Mouse (Mus musculus): ENCODE measurements around the gene Rabgap1l.

Gene Rabgap1l

DNA sequence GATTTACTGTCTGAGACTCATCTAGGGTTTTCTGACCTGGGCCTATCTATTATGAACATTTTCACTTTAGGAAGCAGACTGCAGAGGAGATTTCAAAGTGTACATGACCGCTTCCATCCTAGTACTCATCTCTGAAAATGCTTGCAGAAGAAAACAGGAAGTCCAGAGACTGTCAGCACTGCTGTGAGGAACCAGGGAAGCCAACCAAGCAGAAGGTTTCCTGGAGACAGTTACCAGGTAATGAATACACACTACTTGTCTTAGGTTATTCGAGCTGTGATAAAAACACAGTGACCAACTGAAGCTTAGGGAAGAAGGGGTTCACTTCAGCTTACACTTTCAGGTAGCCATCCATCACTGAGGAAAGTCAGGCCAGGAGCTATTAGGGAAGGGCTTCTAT lies 547.1 kb downstream of the Rabgap1l start:
- peak; percentile 69 for DNase-seq (ENCODE audit: low read depth, low spot score)

DNA sequence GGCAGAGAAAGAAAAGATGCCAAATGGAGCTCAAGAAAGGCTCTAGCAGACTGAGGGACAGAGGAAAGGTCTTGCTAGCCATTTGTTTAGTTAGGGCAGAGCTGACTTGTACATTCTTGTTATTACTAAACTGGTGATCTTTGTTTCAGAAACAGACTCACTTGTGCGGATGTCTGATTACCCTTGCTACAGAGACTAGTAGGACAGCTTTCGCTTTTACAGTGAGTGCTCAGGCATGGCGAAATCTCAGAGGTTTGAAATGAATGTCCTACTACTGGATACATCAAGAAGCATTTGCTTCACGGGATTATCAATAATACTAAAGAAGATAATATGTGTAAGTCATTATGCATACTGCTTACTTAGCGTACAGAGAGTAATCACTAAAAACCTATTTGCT lies 548.3 kb downstream of the Rabgap1l start:
- DNase-seq (ENCODE audit: low read depth, low spot score), result no peak

DNA sequence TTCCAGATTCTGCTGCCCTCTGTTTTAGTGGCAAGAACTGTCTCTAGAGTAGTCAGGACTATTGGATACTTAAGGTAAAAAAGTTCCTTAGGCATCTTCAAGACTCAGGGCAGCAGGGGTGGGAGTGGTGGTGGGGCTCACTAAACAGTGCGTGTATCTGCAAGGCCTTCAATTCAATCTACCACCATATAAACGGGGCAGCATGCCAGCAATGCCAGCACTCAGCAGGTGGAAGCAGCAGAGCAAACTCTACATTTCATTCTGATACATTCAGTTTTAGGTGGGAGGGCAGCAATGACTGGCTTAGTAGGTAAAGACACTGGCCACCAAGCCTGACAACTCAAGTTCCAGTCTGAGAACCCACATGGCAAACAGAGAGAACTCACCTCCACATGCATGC lies 552.9 kb downstream of the Rabgap1l start:
- no peak for DNase-seq (ENCODE audit: low read depth, low spot score)

DNA sequence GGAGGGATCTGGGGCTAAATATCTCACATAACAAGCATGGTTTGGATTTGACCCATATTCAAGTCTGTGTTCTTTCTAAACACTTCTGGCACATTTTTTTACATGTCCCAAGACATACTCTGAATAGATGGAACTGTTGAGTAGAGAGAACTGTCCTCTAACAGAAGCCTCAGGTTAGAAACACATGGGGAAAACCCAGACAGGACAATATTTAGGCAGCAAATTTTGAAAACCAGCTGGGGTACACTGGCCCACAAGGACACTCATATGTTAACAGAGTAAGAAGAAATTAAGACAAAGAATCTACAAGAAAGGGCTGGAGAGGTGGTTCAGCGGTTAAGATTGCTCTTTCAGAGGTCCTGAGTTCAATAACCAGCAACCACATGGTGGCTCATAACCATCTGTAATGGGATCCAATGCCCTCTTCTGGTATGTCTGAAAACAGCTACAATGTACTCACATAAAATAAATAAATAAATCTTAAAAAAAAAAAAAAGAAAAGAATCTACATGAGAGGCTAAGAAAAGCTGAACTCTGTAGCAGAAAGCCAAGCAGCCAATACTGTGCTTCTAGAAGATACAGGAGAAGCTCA lies 554.1 kb downstream of the Rabgap1l start:
- no peak for DNase-seq (ENCODE audit: low read depth, low spot score)

DNA sequence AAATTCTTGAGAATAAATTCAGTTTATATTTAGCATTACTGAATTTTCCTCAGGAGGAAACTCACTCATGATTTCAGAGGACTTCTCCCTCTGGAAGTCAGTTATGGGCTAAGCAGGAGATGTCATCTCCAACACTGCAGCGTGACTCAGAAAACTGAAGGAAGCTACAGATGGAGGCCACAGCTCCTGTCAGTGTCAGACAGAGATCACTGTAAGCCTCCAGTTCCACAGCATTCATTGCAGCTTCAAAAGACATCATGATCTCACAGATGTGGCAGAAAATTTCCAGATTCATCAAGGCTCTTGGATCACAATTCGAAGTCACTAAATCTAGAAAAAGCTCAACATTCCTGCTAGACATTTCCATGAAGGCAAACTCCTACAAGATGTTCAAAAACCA lies 555.0 kb downstream of the Rabgap1l start:
- DNase-seq (ENCODE audit: low read depth, low spot score), result no peak

DNA sequence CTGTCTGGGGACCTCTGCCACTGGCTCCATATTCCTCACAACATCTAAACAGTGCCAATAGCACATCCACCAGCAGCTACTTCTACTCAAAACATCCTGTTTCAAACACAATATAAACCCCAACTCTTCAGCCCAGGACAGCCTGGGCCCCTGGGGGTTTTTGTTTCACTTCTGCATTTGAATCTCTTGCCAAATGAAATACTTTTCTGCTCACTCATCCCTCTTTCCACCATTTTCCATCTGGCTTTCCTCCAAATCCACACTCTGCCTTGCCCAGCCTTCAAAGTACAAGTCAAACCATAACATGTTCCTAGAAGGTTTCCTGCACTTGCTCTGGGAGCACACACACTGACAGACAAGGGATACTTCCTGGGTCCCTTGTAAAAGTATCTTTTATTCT lies 559.1 kb downstream of the Rabgap1l start:
- DNase-seq (ENCODE audit: low read depth, low spot score), result peak; percentile 90

DNA sequence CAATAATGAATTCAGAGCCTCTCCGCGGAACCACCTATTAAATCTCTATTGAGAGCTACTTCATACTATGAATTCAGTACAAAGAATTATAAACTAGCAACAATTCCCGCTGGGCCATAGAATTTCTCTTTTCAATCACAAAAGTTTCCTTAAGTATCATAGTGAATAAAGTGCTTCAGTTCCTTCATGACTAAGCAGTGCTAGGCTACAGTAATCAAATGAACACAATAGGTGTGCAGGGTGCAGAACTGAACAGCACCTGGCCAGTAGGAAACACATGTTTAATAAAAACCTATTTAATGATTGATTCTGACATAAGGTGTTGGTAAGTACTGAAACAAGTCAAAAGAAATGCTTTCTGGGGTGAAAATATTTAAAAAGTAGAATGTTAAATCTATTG lies 560.9 kb downstream of the Rabgap1l start:
- DNase-seq (ENCODE audit: low read depth, low spot score), result no peak

DNA sequence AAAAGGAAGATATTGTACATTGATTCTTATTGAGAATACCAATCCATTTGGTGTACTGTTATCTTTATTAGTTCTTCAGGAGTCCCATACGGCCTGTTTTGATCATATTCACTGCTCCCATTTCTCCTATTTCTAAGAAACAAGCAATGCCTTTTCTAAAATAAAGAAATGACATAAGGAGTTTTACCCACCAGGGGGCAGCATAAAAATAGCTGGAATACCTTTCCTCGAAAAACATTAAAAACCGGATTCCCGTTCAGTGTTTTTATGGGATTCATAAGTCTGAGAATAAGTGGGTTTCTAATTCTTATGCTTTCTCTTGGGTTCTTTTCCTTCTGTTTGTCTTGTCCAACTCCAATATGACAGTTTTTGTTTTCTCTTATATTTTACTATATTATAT lies 562.0 kb downstream of the Rabgap1l start:
- DNase-seq (ENCODE audit: low read depth, low spot score), result peak; percentile 39

DNA sequence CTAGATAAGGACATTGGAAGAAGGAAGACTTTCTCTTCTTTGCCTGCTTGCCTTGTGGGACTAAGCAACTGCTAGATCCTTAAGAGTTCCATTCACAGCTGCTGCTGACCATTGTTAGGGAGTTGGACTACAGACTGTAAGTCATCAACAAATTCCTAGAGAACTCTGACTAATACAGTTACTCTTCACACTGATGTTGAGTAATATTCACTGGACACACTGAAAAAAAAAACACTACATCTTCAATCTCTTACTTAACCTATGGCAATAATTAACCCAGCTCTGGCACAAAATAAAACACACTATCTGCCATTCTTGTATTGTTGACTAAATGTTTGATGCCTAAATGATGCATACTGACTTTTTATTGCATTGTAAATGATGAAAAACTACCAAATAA lies 565.2 kb downstream of the Rabgap1l start:
- DNase-seq (ENCODE audit: low read depth, low spot score), result no peak

DNA sequence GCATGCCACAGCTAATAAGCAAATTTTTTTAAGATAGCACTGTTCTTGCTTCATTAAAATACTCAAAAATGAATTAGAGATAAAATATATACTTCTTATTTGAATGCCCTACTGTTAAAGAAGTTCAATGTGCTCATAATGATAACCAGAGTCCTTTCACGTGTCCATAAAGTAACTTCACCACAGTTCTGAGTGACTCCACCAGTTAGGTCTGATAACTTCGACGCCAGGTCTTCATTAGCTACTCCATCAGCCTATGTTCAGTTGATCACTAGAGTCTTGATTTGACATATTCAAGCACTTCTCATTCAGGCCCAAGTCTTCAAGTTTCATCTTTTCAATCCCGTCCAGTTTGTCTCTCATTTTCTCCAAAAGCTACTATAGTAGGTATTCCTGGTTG lies 565.8 kb downstream of the Rabgap1l start:
- DNase-seq (ENCODE audit: low read depth, low spot score), result no peak

DNA sequence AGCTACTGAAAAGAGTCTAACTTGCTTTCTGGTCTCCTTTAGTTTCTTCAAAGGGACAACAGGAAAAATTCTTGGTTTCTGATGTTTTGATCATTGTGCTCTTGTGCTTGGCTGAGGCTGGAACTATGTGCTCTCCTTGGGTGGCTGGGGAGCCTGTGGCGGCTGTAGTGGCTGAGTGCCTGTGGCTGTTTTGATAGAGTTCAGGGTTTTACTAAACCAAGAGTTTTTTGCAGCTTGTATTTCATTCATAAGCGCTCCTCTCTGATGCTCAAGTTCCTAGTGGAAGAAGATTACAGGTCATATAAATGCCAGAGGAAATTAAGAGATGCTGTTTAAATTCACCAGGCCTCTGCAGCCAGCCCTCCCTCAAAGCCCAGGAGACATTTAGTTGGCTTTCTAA lies 568.9 kb downstream of the Rabgap1l start:
- DNase-seq (ENCODE audit: low read depth, low spot score), result no peak

DNA sequence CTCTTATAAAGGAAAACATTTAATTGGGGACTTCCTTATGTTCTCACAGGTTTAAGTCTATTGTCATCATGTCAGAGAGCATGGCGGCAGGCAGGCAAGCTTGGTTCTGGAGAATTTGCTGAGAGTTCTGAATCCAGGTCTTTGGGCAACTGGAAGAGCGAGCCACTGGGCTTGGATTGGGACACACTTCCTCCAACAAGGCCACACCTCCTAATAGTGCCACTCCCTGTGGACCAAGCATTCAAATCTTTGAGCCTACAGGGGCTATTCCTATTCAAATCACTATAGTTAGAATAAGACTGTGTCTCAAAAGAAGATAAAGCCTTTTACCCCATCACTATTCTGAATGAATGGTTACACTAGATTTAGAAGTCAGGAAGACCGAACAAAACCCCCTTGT lies 575.1 kb downstream of the Rabgap1l start:
- DNase-seq (ENCODE audit: low read depth, low spot score), result no peak

DNA sequence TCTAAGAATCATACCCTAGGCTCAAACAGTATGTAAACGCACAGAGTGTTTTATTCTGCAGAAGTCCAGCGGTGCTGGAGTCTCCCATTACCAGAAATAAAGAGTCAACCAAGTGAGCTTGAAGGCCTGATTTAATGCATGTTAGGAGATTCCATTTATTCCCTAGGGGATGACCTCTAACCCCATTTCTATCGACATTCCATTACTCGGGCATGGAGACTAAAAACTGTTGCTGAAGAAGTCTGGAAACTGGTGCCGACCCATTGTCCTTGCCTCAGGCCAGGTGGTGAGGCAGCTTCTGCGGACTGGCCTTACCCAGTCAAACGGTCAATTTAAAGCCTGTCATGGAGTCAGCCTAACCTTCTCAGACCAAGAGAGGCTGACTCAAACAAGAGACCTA lies 578.8 kb downstream of the Rabgap1l start:
- DNase-seq (ENCODE audit: low read depth, low spot score), result no peak

DNA sequence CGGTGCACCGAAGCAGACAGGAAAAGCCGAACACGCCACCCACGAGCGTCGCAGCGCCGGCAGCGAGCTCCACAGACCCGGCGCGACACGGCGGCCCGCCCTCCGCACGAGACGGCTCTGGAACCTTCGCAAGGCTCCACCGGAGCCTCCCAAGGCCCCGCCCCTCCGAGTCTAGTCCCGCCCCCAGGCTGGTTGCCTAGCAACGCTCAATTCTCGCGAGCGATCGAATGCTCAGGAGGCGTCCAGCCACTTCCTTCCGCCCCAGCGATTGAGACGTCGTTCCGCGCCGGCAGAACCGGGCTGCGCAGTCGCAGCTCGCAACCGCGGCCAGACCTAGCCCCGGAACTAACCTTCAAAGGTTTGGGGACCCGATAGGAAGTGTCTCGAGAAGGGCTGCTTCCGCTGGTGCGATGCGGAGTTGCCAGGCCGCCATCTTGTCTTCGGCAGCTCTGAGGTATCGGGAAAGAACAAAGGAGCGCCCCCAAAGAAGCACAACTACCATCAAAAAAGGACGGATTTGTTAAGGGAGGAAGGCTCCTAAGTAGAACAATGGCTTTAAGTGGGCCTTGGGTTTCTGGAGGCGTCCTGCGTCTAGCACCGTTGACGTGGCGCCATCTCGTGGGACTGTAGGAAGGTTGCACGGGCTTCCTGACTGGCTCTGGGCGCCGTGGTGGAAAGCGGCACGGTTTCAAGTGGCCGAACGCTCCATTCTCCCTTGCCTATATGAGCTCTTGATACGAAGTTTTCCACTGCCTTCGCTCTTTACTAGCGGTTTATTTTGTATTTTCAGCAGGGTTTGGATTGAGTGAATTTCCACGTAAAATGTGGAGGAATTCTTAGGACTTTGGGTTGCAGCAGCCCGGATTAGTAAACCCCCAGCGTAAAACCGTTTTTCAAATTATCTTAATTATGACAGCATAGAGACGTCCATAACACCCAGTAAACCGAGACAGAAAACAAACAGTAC lies 580.0 kb downstream of the Rabgap1l start, which contains the start of gene Cacybp:
Gene Cacybp, minus strand, starts transcription at position 173 of the 967 bp plus-strand sequence.
- DNase-seq (ENCODE audit: low read depth, low spot score), result peak; percentile 99

DNA sequence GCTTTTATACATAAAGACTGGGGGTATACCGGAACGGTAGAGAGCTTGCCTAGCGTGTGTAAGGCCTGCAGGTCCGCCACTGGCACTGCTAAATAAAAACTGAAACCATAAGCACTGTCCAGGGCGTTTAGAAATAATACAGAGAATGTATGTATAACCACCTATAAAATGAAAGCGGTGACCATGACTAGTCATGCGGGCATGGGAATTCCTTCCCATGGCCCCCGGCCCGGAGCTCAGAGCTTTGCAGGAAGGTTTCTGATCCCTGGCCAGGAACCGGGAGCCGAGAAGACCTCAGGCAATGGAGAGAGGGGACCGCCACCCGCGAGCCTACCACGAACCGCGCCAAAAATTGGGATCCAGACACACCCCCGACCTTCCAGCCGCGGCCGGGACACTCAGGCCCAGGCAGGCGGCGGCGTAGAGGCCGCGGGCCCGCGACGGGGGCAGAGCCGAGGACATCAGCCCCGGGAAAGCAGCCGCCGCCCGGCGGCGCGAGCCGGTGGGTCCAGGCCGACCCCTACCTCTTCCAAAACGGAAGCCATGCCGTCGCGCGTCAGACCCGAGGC lies 580.8 kb downstream of the Rabgap1l start:
- DNase-seq (ENCODE audit: low read depth, low spot score), result no peak

DNA sequence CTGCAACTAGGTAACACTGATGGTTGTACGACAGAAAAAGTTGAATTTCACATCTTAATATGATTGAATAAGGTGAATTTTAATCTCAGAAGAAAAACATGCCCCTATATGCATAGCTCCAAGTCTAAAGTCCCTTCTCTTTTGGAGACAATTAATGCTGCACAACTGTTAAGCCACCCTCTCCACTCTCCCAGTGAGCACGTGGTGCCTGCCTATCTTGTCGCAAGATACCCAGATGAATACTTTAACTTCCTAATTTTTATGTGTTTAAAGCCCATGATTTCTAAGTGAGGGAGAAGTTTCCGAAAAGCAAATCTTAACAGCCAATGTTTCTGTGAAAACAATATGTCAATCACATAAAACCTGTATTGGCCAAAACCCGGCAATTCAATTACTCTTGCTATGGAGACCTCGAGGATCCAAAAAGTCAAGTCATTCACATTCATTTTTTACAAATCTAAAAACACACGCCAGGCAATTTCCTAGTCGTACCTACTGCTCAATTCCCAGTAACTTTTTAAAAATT lies 581.4 kb downstream of the Rabgap1l start:
- peak; percentile 77 for DNase-seq (ENCODE audit: low read depth, low spot score)

DNA sequence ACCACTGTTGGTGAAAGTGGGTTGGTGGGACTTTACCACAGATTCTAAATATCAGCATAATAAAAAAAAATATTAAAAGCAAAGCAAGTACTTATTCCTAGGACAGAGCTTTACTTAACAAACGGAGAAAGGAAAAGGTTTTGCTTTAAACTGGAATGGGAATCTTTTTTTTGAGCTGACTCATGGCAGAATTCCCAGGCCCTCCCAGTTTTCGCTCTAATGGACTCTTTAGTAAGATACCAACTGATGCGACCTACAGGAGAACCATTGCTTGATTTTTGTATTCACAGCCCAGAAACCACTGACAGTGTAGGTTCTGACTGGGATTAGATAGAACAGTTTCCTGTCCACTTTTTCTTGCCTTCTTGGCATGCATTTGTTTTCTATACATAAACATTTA lies 582.4 kb downstream of the Rabgap1l start:
- no peak for DNase-seq (ENCODE audit: low read depth, low spot score)

DNA sequence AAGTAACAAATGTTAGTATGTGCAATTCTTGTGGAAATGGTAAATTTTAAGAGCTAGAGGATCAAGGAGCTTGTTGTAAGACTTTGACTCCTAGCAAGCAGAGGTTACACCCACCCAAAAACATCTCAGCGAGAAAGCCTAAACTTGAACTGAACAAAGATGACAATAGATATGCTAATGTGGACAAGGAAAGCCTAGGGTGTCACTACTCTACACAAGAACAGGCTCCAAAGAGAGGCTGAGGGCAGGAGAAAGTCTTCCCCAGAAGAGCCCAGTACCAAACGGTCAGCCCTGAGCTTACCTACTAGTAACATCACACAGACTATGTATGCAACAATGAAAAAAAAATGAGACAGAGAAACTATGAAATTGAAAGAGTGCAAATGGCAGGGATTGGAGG lies 583.2 kb downstream of the Rabgap1l start:
- no peak for DNase-seq (ENCODE audit: low read depth, low spot score)

DNA sequence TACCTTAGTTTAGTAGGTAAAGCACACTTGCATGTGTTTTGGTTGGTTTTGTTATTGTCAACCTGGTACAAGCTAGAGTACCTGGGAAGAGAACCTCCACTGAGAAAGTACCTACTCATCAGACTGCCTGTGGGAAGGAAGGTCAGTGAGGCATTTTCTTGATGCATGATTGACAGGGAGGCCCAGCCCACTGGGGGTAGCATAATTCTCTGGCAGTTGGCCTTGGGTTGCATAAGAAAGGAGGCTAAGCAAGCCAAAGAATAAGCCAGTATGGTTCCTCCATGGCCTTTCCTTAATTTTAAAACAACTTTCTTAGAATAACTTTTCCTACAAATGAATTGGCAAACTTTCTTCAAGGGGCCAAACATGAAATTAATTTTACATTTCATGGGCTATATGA lies 587.5 kb downstream of the Rabgap1l start:
- DNase-seq (ENCODE audit: low read depth, low spot score), result no peak

DNA sequence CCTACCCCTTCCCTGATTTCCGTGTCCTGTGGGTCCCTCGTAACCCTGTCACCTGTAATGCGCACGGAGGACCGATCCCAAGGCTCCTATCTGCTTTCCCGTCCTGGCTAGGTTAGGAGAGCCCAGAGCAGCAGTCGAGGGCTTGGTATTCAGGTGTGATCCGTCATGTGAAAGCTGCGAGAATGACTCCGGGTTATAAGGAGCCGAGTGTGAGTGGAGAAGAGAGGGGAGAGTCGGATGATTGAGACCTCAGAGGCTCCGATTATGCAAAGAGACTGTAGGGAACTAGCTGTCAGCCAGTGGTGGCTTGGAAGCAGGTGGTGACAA lies 597.7 kb downstream of the Rabgap1l start:
- no peak for DNase-seq (ENCODE audit: low read depth, low spot score)

DNA sequence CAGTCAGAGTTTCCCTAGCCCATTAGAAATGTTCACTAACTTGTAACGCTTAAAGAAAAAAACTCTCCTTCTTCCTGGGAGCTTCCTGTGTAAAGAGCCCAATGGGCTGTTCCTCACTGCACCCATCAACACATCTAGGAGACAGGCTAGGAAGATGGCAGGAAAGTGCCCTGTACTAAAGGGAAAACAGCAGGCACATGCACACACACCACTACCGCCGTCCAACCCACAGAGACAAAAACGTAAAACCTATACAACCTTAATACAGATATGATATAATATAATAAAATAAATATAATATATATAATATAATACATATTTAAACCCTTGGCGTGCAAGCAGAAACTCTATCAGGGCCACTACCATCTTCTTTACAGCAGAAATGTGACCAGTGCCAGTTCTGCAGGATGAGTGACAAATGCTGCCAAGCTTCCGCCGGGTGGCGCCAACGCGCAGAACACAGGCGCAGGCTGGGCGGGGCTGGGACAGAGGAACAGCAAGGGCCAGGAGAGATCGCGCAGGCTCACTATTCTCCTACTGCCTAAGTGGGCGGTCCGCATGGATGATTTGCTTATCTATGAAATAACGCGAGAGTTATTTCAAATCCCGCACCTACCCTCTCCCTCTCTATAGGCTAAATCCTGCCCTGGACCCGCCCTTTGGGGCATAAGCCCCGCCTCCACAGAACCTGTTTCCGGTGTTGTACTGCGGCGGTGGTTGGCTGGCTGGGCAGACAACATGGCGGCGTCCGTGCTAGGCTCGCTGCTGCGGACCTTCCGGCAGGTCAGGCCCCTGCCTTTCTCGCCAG lies 598.3 kb downstream of the Rabgap1l start, which contains the start of gene Mrps14:
Gene Mrps14, plus strand, starts transcription at position 687 of the 808 bp plus-strand sequence.
- DNase-seq (ENCODE audit: low read depth, low spot score), result peak; percentile 98

DNA sequence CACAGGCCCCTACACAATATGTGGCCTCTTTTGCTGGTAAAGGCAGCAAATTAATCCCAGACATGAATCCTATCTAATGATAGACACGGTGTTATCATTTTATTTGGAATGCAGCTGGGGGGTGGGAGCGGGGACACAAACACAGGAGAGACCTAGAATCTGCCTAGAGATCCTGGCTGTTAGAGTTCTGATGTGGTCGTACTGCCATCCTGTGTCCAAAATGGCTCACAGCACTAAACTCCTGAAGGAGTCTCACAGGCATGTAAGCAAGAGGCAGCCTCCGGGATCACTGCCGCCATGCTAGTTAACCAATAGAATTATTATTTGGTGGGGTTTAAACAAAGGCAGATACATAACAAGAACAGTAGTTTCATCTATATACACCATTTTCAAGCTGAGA lies 608.5 kb downstream of the Rabgap1l start:
- DNase-seq (ENCODE audit: low read depth, low spot score), result no peak

All from A20 (cell line).